ENCODE assay signal across 14 mouse cellular contexts in genomic region chr9:67541948-67542347, GRCm38 (mm10).
"Had no signal": no experiment of that assay in that cellular context is flagged by ENCODE, and none has a peak within 500 bp of the region (broad histone marks: within the 10 kb centered on the region; RNA-seq: fewer than 3 reads in every experiment).

No protein-coding gene starts in this region.

- ATAC-seq: lung, postnatal 0 days; midbrain, embryonic 13.5 days had no signal

- DNase-seq: kidney, adult 9 months; lung, adult 2 months; lung, postnatal 36 days; retina, postnatal 1 day; right cerebral cortex, postnatal 4 days; spleen, adult 18-20 months; thymus, adult 18-20 months; thymus, postnatal 14 days had no signal

- H3K27me3 ChIP-seq: liver, embryonic 15.5 days; midbrain, embryonic 13.5 days had no signal

- H3K9ac ChIP-seq: liver, embryonic 15.5 days; midbrain, embryonic 13.5 days had no signal

- H3K27ac ChIP-seq: kidney, postnatal 0 days; left cerebral cortex, adult 2 months; liver, embryonic 15.5 days; midbrain, embryonic 13.5 days had no signal

- H3K4me3 ChIP-seq: left cerebral cortex, adult 2 months; liver, embryonic 15.5 days; midbrain, embryonic 13.5 days had no signal

- H3K4me2 ChIP-seq: liver, embryonic 11.5 days; liver, embryonic 15.5 days; midbrain, embryonic 13.5 days had no signal

- H3K9me3 ChIP-seq: liver, embryonic 15.5 days; midbrain, embryonic 13.5 days had no signal

- H3K36me3 ChIP-seq: liver, embryonic 15.5 days; midbrain, embryonic 13.5 days had no signal

- H3K4me1 ChIP-seq: liver, embryonic 15.5 days had no signal
